Mouse (Mus musculus) thymus, postnatal 25 days (tissue): ENCODE measurements around the gene Rps6kb2.
A peak's percentile ranks its signal among the peaks of the same experiment; 100 is the strongest.

Experiments used
- DNase-seq: peaks from one replicate; pipeline ENCODE4 v3.0.0; 2022

Rps6kb2 gene

DNA sequence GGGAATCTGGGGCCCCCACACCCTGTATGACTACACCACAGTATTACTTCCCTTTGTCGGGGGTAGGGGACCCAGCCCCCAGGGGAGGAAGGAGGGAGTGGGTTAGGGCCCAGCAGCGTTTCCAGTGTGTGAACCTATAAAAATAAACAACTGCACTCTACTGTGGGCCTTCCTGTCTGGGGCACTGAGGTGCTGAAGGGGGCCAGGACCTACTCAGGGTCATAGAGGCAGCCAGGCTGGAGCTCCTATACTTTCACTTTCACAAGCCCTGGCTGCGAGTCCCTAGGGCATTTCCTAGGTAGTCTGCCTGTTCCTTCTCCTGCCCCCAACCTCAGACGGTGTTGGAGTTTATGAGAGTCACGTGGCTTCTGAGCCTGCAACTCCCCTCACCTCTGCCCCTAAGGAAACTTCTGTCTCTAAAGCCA lies 49.3 kb downstream of the Rps6kb2 start:
- DNase-seq, result peak; percentile 48

DNA sequence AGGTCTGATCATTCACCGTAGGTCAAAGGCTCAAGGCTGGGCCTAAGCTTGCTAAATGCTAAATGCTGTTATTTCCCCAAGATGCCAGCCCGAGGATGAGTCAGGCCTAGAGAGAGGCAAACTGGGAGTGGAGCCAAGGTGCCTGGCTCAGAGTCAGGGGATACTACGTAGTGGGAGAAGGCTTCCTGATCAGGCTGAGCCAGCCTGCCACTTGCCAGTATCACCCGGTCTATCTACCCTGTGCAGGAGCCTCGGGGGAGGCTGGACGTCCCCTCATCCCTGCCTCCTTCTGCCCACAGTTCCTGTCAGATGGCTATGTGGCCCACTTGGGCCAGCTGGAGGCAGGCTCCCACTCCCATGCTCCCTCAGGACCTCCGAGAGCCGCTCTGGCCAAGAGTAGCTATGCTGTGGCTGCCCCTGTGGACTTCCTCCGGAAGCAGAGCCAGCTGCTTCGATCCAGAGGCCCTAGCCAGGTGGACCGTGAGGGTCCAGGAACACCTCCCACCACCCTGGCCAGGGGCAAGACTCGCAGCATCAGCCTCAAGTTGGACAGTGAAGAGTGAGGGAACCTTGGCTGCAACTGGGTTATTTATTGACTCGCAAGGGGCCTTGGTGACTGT lies 49.9 kb downstream of the Rps6kb2 start:
- no peak for DNase-seq

DNA sequence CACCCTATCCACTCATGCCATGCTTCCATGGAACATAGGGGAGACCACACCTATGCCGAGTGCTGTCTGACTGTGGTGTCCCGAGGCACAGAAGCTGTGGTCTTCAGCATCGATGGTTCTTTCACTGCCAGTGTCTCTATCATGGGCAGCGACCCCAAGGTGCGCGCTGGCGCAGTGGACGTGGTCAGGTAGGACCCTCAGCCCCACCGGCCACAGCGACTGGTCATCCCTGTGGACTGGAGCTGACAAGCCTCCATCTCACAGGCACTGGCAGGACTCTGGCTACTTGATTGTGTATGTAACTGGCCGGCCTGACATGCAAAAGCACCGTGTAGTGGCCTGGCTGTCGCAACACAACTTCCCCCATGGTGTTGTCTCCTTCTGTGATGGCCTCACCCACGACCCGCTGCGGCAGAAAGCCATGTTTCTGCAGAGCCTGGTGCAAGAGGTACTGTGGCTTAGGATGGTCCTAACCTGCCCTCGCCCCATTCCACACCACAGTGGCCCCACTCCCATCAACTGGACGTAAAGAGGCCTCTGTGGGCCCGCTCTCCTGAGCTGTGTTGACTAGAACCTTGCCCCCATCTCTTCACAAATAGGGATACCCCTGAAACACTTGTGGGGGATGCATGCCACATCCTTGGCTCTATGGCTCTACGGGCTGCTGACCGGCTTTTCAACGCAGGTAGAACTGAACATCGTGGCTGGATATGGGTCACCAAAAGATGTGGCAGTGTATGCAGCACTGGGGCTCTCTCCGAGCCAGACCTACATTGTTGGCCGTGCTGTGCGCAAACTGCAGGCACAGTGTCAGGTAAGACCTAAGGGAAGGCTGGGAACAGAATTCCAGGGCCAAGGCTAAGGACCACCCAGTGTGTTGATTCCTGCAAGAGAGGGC lies 50.8 kb downstream of the Rps6kb2 start:
- no peak for DNase-seq

DNA sequence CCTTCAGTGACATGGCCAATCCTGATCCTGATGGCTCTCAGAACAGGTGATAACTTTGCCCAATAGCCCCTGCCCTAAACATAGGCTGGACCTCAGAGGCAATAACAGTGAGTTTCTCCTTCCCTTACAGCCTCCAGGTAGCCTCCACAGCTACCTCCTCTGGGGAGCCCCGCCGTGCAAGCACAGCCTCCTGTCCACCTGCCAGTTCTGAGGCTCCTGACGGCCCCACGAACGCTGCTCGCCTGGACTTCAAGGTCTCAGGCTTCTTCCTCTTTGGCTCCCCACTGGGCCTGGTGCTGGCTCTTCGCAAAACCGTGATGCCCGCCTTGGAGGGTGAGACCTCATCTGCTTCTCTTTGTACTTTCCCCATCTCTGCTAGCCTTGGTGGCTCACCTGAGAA lies 54.6 kb downstream of the Rps6kb2 start:
- no peak for DNase-seq

DNA sequence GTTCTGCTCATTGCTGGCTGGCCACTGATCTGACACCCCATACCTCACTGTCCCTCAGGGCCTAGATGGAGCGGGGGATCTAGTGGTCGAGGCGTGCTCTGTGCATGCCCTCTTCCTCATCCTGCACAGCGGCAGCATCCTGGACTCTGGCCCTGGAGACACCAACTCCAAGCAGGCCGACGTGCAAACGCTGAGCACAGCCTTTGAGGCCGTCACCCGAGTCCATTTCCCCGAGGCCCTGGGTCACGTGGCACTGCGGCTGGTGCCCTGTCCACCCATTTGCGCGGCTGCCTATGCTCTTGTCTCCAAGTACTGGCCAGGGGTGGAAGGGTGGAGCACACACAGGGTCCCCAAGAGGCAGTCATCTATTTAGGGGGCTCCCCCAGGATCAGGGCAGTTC lies 56.5 kb downstream of the Rps6kb2 start:
- no peak for DNase-seq

DNA sequence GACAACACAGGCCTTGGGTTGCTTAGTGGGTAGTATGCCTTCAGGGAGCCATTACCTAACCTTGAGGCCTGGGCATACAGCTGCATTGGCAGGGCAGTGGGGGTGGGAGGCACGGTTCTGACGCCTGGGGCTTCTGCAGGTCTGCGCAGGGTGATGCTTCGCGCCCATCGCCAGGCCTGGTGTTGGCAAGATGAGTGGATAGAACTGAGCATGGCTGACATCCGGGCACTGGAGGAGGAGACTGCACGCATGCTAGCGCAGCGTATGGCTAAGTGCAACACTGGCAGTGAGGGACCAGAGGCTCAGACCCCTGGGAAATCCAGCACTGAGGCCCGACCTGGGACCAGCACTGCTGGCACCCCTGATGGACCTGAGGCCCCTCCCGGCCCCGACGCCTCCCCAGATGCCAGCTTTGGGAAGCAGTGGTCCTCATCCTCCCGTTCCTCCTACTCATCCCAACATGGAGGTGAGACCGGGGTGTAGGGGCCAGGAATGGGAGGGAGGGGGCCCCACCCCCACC lies 58.4 kb downstream of the Rps6kb2 start:
- no peak for DNase-seq
